Mouse (Mus musculus) hindlimb bud, embryonic 11.5 days (tissue): ENCODE results near the gene Pax9.

Experiments
- DNase-seq: peaks from one replicate; pipeline ENCODE4 v3.0.0-alpha.2; 2012; ENCODE audit warnings: low read depth, low spot score; ENCODE audit errors: extremely low spot score

Gene Pax9

DNA sequence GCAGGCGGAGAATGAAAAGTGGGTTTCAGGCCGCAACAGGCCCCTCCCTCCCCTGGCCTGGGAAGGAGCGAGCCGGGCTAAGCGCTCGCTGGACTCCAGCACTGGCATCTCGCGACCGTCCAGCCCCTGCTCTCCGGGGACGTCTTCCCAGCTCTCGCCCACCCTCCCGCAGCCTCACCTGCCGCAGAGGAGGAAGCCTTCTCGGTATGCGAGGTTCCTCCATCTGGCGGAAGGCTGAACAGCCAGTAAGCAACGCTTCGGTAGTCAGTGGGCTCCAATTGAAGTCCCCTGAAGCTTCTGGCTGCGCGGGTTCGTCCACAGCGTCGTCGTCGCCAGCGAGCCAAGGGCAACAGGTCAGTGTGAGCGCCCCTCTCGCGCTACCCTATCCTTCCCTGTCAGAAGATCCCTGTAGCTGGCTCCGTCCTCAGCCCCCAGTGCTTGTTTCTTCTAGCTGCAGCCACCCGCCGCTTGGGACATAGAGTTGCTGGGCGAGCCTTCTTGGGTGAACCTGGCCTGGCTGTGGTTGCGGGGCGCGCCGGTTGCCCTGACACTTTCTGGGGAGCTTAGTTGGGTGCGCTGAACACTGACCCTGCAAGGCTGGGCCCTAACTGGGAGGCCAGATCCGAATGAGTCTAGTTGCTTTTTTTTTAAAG is at the start of gene Pax9:
Gene Pax9, plus strand, starts transcription at position 341 of the 653 bp plus-strand sequence.
- DNase-seq: no peak

DNA sequence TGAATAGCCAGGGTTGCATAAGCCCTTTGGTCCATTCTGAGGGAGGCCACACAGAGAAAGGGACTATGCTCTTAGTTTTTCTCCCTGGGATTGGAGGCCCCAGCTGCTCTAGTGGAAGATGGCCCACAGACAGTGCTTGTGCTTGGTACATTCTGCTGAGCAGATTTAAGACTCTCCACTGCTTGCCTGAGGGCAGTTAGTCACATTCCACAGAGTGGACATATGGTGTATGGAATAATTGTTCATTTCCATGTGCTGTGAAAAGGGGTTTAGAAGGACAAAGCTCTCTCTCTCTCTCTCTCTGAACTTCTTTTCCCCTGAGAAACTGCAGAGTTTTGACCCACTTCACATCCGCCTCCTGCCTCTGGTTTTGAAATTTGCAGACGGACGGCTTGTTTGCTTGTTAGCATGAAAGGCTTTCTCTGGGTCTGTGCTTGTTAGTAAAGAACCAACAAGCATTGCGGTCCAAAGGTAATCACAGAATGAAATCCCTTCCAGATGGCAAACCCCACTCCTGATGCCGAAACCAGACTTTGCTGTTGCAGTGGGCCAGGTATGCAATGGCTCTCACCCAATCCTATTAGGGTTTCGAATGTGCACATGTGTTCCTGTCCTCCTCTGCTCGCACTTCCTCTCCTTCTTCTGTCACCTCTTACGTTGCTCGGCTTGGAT is 22.0 kb upstream of the Pax9 start:
- no peak for DNase-seq

- no peak for DNase-seq
Measured at GRCm38 (mm10) chr12:56670795-56671194, 20.8 kb upstream of the Pax9 start.

- DNase-seq: no peak
Measured at GRCm38 (mm10) chr12:56674726-56675125, 16.8 kb upstream of the Pax9 start.

DNA sequence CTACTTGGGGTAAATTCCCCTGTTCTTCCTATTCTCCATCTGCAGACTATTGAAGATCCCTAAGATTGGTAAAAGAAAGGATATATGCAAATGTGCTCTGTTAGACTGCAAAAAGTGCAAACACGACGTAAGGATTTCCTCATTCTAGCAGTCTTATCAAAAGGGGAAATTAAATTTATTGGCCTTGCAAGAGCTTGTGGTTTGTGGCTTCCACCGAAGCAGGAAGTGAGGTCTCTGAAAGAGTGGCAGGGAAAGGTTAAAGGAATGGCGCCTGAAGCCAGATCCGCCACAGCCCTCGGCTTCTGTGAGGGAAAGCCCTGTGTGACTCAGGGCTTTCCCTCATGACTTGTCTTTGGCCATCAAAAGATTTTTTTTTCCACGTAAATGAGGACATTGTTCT is 13.9 kb upstream of the Pax9 start:
- no peak for DNase-seq

GRCm38 (mm10) chr12:56681096-56681811 is 10.3 kb upstream of the Pax9 start:
- no peak for DNase-seq

DNA sequence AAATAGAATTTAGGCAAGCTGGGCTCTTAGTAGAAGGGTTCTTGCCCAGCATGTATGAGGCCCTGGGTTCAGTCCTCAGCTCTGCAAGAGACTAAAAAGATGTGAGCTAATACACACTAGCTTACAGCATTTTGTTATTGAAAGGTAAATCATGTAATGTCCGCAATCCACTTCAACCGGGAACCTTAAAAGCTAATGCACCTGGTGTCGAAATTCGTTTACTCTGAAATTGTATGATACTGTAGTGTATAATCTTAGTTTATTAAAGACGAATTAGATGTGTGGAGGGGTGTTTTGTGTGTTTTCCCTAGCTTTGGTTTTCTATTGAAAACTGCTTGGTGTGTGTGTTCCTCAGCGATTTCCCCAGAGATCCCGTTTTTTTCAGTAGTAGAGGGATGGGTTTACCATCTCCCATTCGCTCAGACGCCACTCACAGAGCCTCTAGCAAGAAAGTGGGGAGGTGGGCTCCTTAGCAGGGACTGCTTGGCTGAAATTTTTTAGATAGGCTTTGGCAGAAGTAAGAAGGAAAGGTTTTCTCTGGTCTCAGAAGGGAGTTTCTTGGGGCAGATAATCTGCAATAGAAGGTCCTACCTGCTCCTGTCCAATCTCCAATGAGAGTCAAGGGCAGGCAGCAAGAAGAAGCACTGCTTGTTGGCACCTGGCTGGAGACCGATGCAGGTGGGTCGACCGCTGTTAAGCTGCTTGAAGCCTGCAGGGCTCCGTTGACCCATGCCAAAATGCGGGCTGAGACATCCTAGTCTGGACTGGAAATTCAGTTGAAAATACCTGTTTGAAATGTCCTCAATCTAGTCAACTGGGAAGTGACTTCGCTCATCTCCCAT is 3.7 kb upstream of the Pax9 start:
- no peak for DNase-seq

- DNase-seq: no peak
Measured at GRCm38 (mm10) chr12:56688482-56688840, 3.1 kb upstream of the Pax9 start.

DNA sequence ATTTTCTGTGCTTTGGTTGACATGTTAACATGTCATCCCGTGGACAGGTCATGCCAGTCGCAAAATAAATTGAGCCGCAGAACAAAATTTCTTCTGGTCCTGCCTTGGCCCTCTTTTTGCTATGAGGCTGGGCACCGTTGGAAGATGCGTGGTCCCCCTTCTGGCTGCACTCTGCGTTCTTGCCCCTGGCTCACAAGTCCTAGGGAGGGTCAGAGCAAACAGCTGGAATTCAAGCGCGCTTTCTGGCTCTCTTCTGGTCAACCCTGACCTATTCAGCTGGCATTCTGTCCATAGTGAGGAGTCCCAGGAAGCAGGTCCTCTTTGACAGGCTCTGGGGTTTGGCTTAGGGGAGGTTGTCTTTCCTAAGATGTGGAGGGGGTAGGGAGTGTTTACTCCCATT is 2.6 kb upstream of the Pax9 start:
- no peak for DNase-seq

- no peak for DNase-seq
Measured at GRCm38 (mm10) chr12:56689331-56689730, 2.2 kb upstream of the Pax9 start.

DNA sequence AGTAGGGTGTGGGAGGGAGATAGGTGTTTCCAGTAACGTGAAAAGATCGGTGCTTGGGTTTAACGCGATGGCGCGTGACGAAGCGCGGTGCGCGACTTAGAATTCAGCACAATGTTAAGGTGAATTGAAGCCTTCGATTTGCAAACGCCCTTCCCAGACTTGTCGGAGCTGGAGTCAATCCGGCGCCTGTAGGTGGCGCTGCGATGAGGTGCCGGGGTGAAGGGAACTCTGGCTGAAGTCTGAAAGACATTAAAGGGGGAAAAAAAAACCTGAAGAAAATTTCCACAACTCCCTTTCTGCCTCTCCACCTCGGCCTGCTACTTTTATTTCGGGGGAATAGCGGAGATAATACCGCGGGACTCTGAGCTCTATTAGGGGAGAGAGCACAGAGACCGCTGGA is 1.8 kb upstream of the Pax9 start:
- no peak for DNase-seq

DNA sequence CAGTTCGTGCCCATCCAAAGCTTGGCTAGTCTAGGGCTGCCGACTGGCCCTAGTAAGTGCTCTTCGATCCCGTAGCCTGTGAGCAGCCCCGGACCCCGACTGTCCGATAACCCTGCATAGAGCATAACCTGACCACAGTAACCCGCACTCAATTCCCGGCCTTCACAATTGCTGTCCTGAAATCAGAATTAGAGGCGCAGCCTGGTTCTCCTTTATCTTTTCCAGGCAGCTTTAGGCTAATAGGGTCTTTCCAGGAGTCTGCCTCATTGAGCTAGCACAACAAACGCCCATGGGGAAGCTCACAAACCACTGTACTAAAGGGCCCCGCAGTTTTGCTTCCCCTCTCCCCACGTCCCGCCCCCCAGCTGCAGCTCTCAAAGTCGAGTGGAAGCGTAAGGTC is 1.2 kb upstream of the Pax9 start:
- no peak for DNase-seq

- no peak for DNase-seq
Measured at GRCm38 (mm10) chr12:56691001-56691400, 566 bp upstream of the Pax9 start.

- DNase-seq: no peak
Measured at GRCm38 (mm10) chr12:56692536-56692935, 969 bp downstream of the Pax9 start.

DNA sequence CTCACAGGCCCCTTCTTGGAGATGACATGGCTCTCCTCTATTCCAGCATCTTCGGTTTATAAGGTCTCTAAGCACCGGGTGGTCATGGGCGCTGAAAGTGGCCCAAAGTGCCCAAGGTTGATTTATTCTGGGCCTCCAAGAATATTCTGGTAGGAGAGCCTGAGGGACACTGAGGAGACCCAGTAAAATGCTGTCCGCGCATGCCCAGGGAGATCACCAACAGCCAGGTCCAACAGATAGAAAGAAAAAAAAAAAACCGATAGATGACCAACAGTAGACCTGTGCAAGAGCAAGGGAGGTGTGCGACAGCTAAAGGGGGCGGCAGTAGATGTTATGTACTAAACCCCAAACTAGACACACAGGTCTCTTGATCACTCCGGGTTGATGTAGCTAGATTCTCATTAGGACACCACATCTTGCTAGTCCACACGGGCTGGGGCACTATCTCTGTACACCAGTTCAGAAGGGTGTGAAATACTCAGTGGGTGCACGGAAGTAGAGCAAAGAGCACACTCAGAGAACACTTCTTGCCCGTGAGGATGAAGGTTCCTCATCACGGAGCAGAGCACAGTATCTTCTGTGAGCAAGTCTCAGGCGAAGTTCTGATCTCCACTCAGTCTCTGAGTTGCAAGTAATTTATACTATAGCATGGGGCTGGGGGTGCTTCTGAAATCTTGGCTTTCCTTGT is 2.0 kb downstream of the Pax9 start:
- no peak for DNase-seq

GRCm38 (mm10) chr12:56694361-56694760 is 2.8 kb downstream of the Pax9 start:
- no peak for DNase-seq

GRCm38 (mm10) chr12:56694936-56695335 is 3.4 kb downstream of the Pax9 start:
- DNase-seq: no peak

DNA sequence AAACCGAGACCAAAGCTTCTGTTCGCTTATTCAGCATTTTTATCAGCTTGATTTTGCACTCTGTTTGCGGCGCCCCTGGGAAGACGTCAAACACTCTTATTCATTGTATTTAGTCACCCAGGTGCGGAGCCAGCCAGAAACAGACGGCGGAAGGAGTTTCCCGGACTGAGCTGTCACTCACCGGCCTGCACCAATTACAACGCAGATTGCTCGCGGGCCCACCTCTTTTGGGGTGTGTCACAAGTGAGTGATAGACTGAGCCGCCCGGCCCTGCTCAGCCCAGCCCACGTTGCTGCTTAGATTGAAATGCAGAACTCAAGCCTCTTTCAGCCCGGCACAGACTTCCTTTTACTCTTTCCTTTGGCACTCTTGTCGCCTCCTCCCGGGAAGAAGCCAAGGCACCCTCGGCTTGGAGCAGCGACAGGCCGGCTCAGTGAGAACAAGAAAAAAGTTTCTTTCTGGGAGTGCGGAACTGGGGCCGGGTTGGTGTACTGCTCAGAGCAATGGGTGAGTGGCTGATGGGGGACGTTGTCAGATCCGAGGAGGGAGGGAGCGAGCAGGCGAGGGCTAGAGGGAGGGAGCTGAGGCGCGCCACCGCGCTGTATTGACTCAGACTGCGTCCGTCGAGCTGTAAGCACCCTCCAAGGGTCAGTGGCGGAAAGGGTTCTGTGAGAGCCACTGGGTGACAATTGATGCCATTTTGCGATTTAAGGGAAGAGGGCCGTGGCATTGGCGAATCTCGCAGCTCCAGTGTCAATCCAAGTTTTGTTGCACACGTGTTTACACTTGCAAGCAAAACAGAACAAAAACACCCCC is 4.0 kb downstream of the Pax9 start:
- no peak for DNase-seq

DNA sequence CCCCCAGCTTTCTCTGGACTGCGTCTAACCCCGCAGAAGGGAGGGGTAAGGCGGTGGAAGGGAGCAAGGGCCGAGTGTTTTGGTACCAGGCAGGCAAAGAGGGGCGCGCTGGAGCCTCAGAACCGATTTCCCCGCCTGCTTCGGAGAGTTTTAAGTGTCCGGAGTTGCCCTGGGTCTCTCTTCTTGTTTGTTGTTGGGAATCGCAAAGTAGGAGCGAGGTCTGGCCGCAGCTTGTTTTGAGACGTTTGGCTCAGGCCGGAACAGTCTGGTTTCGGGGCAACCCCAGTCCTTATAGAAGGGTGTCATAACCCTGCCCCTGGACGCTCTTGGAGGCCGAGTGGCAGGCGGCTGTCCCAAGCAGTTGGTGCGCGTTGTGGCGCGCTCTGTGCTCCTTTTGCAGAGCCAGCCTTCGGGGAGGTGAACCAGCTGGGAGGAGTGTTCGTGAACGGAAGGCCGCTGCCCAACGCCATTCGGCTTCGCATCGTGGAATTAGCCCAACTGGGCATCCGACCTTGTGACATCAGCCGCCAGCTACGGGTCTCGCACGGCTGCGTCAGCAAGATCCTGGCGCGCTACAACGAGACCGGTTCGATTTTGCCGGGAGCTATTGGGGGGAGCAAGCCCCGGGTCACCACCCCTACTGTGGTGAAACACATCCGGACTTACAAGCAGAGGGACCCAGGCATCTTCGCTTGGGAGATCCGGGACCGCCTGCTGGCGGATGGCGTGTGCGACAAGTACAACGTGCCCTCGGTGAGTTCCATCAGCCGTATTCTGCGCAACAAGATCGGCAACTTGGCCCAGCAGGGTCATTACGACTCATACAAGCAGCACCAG is 4.8 kb downstream of the Pax9 start:
- no peak for DNase-seq
